ENCODE assay signal across 9 mouse cellular contexts in genomic region chr14:67541271-67541711, GRCm38 (mm10).
DNase-seq lines count a peak whose midpoint lies in the region; ATAC-seq lines count a peak whose summit lies in the region.
"Had no signal": no experiment of that assay in that cellular context is flagged by ENCODE, and none has a peak within 500 bp of the region (broad histone marks: within the 10 kb centered on the region; RNA-seq: fewer than 3 reads in every experiment).

No protein-coding gene starts in this region.

- WGBS in embryonic facial prominence, embryonic 11.5 days = 38% methylated on average over 4 of the region's 4 CpGs
- WGBS in midbrain, embryonic 10.5 days = 68% methylated on average over 4 of the region's 4 CpGs

- peak; percentile 64 for ATAC-seq in embryonic facial prominence, embryonic 11.5 days (replicated peaks; ENCODE audit: insufficient number of reproducible peaks, low FRiP score, low TSS enrichment, low read depth)

- no peaks in the 10 kb centered on the region for H3K27me3 ChIP-seq in embryonic facial prominence, embryonic 11.5 days (ENCODE audit: control insufficient read depth, insufficient read depth, low read length)
- H3K27me3 ChIP-seq in midbrain, embryonic 10.5 days (ENCODE audit: low read depth, poor library complexity, severe bottlenecking) = peaks cover 12% of the 10 kb centered on the region

- H3K4me3 ChIP-seq in embryonic facial prominence, embryonic 11.5 days (ENCODE audit: low read depth, low read length) = no peak overlapping the region
- H3K4me3 ChIP-seq in midbrain, embryonic 10.5 days = no peak overlapping the region

- peak; percentile 31 for DNase-seq in embryo, embryonic 11 days
- DNase-seq in embryo, embryonic 10.5 days (ENCODE audit: low spot score) = no peak
- peak; percentile 20 for DNase-seq in embryonic facial prominence, embryonic 11.5 days (ENCODE audit: low spot score)
- peak; percentile 36 to 60 for DNase-seq in heart, postnatal 36 days
- peak; percentile 24 for DNase-seq in midbrain, embryonic 10.5 days (ENCODE audit: low spot score)
- DNase-seq in kidney, postnatal 36 days = no peak
- DNase-seq in spleen, adult 12 weeks (ENCODE audit: low spot score) = no peak
- DNase-seq in ovary, adult 18-20 months (ENCODE audit: low spot score) = no peak

- H3K9ac ChIP-seq in embryonic facial prominence, embryonic 11.5 days (replicated peaks; ENCODE audit: low read length) = no peak overlapping the region
- H3K9ac ChIP-seq: liver, embryonic 14.5 days had no signal

- H3K4me2 ChIP-seq in embryonic facial prominence, embryonic 11.5 days (ENCODE audit: low read depth, low read length) = no peak overlapping the region

- H3K9me3 ChIP-seq in embryonic facial prominence, embryonic 11.5 days (replicated peaks; ENCODE audit: control insufficient read depth, low read length) = no peaks in the 10 kb centered on the region
- peaks cover 16% of the 10 kb centered on the region; the same call in 1 of the 2 replicates for H3K9me3 ChIP-seq in midbrain, embryonic 10.5 days (replicated peaks)

- no peak overlapping the region for H3K27ac ChIP-seq in embryonic facial prominence, embryonic 11.5 days (replicated peaks; ENCODE audit: low read depth, low read length)
- peak overlapping the region; percentile 57 for H3K27ac ChIP-seq in midbrain, embryonic 10.5 days (replicated peaks)
- H3K27ac ChIP-seq: liver, embryonic 14.5 days had no signal

- no peaks in the 10 kb centered on the region for H3K4me1 ChIP-seq in embryonic facial prominence, embryonic 11.5 days (ENCODE audit: control insufficient read depth, insufficient read depth, low read length)
- H3K4me1 ChIP-seq in midbrain, embryonic 10.5 days = peaks cover 23% of the 10 kb centered on the region

- intact Hi-C loops in heart, postnatal 36 days (cut with DNase I) = no loop called here

- H3K36me3 ChIP-seq in embryonic facial prominence, embryonic 11.5 days (replicated peaks; ENCODE audit: control insufficient read depth, insufficient read depth, low read depth, low read length) = no peaks in the 10 kb centered on the region
- no peaks in the 10 kb centered on the region for H3K36me3 ChIP-seq in midbrain, embryonic 10.5 days

Comparison
In these comparisons a context has a peak if more than half of its experiments do, and no peak if none do; other contexts are left out.
1. DNase-seq: peak in embryo, embryonic 11 days (single experiment), embryonic facial prominence, embryonic 11.5 days (single experiment), heart, postnatal 36 days (2 of 2) and midbrain, embryonic 10.5 days (single experiment); none in embryo, embryonic 10.5 days (single experiment), kidney, postnatal 36 days (0 of 2), spleen, adult 12 weeks (single experiment) and ovary, adult 18-20 months (single experiment).